Comparison of ENCODE assay signal across 12 mouse cellular contexts in genomic region chr1:60428341-60428740, GRCm38 (mm10).
"Had no signal": no experiment of that assay in that cellular context is flagged by ENCODE, and none has a peak within 500 bp of the region (broad histone marks: within the 10 kb centered on the region; RNA-seq: fewer than 3 reads in every experiment).

No protein-coding gene starts in this region.

- H3K4me2 ChIP-seq: limb, embryonic 13.5 days; liver, embryonic 13.5 days; lung, embryonic 14.5 days; neural tube, embryonic 12.5 days; neural tube, embryonic 15.5 days had no signal

- H3K9me3 ChIP-seq: limb, embryonic 10.5 days; limb, embryonic 13.5 days; liver, embryonic 13.5 days; neural tube, embryonic 12.5 days; neural tube, embryonic 15.5 days had no signal

- H3K36me3 ChIP-seq: liver, embryonic 13.5 days; neural tube, embryonic 15.5 days had no signal

- H3K4me3 ChIP-seq: layer of hippocampus, adult 2 months; limb, embryonic 10.5 days; limb, embryonic 13.5 days; liver, embryonic 13.5 days; neural tube, embryonic 12.5 days; neural tube, embryonic 15.5 days had no signal

- H3K9ac ChIP-seq: limb, embryonic 13.5 days; liver, embryonic 13.5 days; lung, embryonic 14.5 days; neural tube, embryonic 12.5 days; neural tube, embryonic 15.5 days had no signal

- ATAC-seq: lung, postnatal 0 days had no signal

- H3K27ac ChIP-seq: kidney, postnatal 0 days; layer of hippocampus, adult 2 months; limb, embryonic 10.5 days; limb, embryonic 13.5 days; liver, embryonic 13.5 days; macrophage; neural tube, embryonic 12.5 days; neural tube, embryonic 15.5 days had no signal

- H3K27me3 ChIP-seq: limb, embryonic 13.5 days; liver, embryonic 13.5 days; neural tube, embryonic 12.5 days; neural tube, embryonic 15.5 days had no signal

- DNase-seq: layer of hippocampus, adult 9-11 months; liver, embryonic 13.5 days; right cerebral cortex, postnatal 25 days had no signal

- H3K4me1 ChIP-seq: limb, embryonic 10.5 days; liver, embryonic 13.5 days had no signal
